Mouse (Mus musculus) heart, adult 2 months (tissue): Measurements from ENCODE around the gene Ppp4r3a. TPM values are rescaled to one million over a fixed set of nuclear protein-coding genes. Genes with fewer than 3 reads are reported as not detected.

Source experiments
- DNase-seq, 2 experiments: peaks; one replicate each; pipeline ENCODE4 v3.0.0; 2021
- H3K27ac ChIP-seq: fragments of 200-600 bp; 2 replicates; pipeline ENCODE4 v1.8.1; 2022
- H3K27me3 ChIP-seq: fragments of 200-500 bp; 2 replicates; pipeline ENCODE4 v1.6.1; 2012; ENCODE audit warnings: mild to moderate bottlenecking, low read length, inconsistent platforms, mixed read lengths; ENCODE audit not compliant: control insufficient read depth, insufficient read depth
- H3K36me3 ChIP-seq: fragments of 200-500 bp; 2 replicates; pipeline ENCODE4 v1.6.1; 2012; ENCODE audit warnings: low read length, inconsistent platforms; ENCODE audit not compliant: control insufficient read depth, insufficient read depth
- H3K4me1 ChIP-seq: fragments of 200-500 bp; 2 replicates; pipeline ENCODE4 v1.6.1; 2011; ENCODE audit warnings: low read length; ENCODE audit not compliant: control insufficient read depth, insufficient read depth
- H3K4me3 ChIP-seq: fragments of 200-600 bp; 2 replicates; pipeline ENCODE4 v1.8.1; 2022
- H3K79me2 ChIP-seq: fragments of 200-500 bp; replicated peaks from 2 replicates; pipeline ENCODE4 v1.6.1; 2012; ENCODE audit warnings: mild to moderate bottlenecking, inconsistent platforms, low read length, moderate library complexity, mixed read lengths; ENCODE audit not compliant: control insufficient read depth, insufficient read depth
- H3K9ac ChIP-seq: fragments of 200-500 bp; 2 replicates; pipeline ENCODE4 v1.6.1; 2012; ENCODE audit warnings: low read depth, mild to moderate bottlenecking, control low read depth, inconsistent platforms, low read length, mixed read lengths
- CTCF ChIP-seq: fragments of 200-600 bp; IDR thresholded peaks from 2 replicates; pipeline ENCODE4 v1.8.1; 2022; ENCODE audit warnings: antibody characterized with exemption, mild to moderate bottlenecking, moderate library complexity
- EP300 ChIP-seq: fragments of 200-500 bp; IDR thresholded peaks from 2 replicates; pipeline ENCODE4 v1.6.1; 2011; ENCODE audit warnings: low read depth, low read length, control low read depth; ENCODE audit not compliant: insufficient read depth
- POLR2A ChIP-seq: fragments of 200-500 bp; IDR thresholded peaks from 2 replicates; pipeline ENCODE4 v1.6.1; 2011; ENCODE audit warnings: mild to moderate bottlenecking, low read depth, low read length, control low read depth; ENCODE audit not compliant: insufficient read depth
- WGBS: fragments of 180-500 bp; shearing (Covaris S2); methylation state at CpG from one replicate; pipeline ENCODE4 v1.1.7; 2018; 5-methylcytosine and 5-hydroxymethylcytosine counted together
- intact Hi-C: fragments of 180-260 bp; cut with DNase I; formaldehyde crosslinking; loops from one replicate; pipeline ENCODE4 v1.15.1; 2025
- microRNA-seq, 2 experiments: library from miRNA; unstranded; fragments of <30 nt; microRNA quantifications; one replicate each; pipeline ENCODE4 v1.2.0; 2021
- polyA plus RNA-seq: library from polyadenylated mRNA; depleted of rRNA; stranded (reverse); fragments of >200 nt; gene quantifications from 2 replicates; pipeline ENCODE4 v1.2.3, GENCODE M21; 2012; rRNA removed
- total RNA-seq, 2 experiments: library from RNA; stranded (reverse); gene quantifications; 2 replicates each; pipeline ENCODE4 v1.2.3; 2021

Gene Ppp4r3a
- total and polyA plus RNA-seq, 3 experiments: 6.7 to 23.7 (median 22.7) TPM

DNA sequence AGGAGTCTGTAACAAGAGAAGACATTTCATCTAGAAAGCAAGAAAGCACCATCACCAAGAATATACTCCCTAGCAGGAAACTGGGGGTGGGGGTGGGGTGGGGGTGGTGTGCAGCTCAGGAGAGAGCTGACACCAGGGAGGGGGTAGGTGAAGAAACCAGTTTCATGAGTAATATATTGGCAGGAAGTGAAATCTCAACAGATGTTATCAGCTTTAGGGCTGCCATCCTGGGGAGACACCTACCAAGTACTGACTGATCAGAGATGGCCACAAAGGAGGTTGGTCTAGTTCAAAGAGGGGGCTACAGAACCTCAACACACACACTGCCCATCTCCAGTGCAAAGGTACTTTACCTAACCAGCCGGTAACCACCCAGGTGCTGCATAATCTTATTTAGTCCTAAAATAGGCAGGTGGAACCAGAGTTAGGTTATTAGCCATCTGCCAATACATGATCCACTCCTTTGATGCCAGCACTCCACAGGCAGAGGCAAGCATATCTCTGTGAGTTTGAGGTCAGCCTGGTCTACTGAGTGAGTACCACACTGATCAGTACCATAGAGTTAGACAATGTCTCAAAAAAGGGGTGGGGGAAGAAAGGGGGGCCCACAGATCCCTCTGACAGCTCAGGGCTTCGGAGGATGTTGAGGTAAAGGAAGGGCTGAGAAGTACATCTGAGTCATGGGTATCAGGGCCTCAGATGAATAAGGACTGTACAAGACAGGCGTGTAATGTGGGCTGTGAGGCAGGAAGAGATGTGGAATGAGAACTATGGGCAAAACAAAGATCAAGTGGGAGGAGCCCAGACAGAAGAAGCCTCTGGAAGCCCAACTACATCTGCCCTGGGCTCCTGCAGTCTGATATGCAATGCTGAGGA, 89.1 kb downstream of the Ppp4r3a start:
- Histone ChIP-seq H3K9ac (no peak overlapping the region), H3K27ac (no peak overlapping the region), H3K79me2 (no peaks in the 10 kb centered on the region), H3K27me3 (no peaks in the 10 kb centered on the region), H3K36me3 (no peaks in the 10 kb centered on the region), H3K4me1 (peaks cover 17% of the 10 kb centered on the region), H3K4me3 (no peak overlapping the region)
- 75% methylated on average over 3 of the region's 3 CpGs for WGBS
- intact Hi-C loops: loop anchor here (5.0 kb wide), 1 partner anchor 33 kb away; the partner anchor contains the start of gene Ccdc88c
- no peak for DNase-seq
- TF ChIP-seq POLR2A: no peak
- TF ChIP-seq CTCF: no peak
- TF ChIP-seq EP300: no peak

- TF ChIP-seq CTCF (no peak), POLR2A (no peak), EP300 (no peak)
- H3K27me3 ChIP-seq: no peaks in the 10 kb centered on the region
- no peak overlapping the region for H3K4me3 ChIP-seq
- no peak overlapping the region for H3K9ac ChIP-seq
- no peaks in the 10 kb centered on the region for H3K79me2 ChIP-seq
- WGBS: 66% methylated on average over 3 of the region's 3 CpGs
- no peak overlapping the region for H3K27ac ChIP-seq
- DNase-seq: no peak
- intact Hi-C loops: loop anchor here (2.0 to 5.0 kb wide), 2 partner anchors 14 to 34 kb away; partner anchors contain the start of gene Ccdc88c
- H3K36me3 ChIP-seq: no peaks in the 10 kb centered on the region
- H3K4me1 ChIP-seq: peaks cover 10% of the 10 kb centered on the region
Observed at GRCm38 (mm10) chr12:100993146-100993545, 90.4 kb downstream of the Ppp4r3a start.

DNA sequence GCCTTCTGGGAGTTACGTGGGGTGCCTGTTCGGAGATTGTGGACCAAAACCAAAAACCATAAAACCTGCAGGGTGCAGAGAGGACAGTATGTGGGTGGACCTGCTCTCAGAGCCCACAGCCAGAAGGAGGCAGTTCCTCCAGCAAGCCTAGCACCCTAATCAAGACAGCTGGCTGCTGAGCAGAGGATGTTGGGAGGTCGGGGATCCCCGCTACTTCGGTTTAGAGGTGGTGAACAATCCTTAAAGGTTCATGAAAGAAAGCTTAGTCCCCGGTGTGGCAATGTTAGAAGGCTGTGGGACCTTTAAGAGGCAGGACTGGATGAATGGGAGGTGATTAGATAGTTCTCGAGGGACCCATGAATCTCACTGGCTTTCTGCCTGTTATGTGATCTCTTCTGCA, 91.0 kb downstream of the Ppp4r3a start:
- no peak overlapping the region for H3K27ac ChIP-seq
- no peak overlapping the region for H3K9ac ChIP-seq
- H3K4me3 ChIP-seq: no peak overlapping the region
- no peaks in the 10 kb centered on the region for H3K27me3 ChIP-seq
- H3K36me3 ChIP-seq: no peaks in the 10 kb centered on the region
- TF ChIP-seq POLR2A: no peak
- no peak for TF ChIP-seq EP300
- TF ChIP-seq CTCF: no peak
- peaks cover 8% of the 10 kb centered on the region for H3K4me1 ChIP-seq
- no peak for DNase-seq
- no peaks in the 10 kb centered on the region for H3K79me2 ChIP-seq
- WGBS: 74% methylated on average over 7 of the region's 7 CpGs
- intact Hi-C loops: loop anchor here (2.0 to 5.0 kb wide), 2 partner anchors 14 to 35 kb away; partner anchors contain the start of gene Ccdc88c

GRCm38 (mm10) chr12:100991119-100991518, 92.4 kb downstream of the Ppp4r3a start:
- Histone ChIP-seq H3K4me3 (no peak overlapping the region), H3K27me3 (no peaks in the 10 kb centered on the region), H3K27ac (no peak overlapping the region), H3K4me1 (peaks cover 5% of the 10 kb centered on the region; the same call in 1 of the 2 replicates), H3K79me2 (no peaks in the 10 kb centered on the region), H3K9ac (no peak overlapping the region), H3K36me3 (no peaks in the 10 kb centered on the region)
- DNase-seq: no peak
- TF ChIP-seq POLR2A: no peak
- 78% methylated on average over 3 of the region's 3 CpGs for WGBS
- intact Hi-C loops: loop anchor here (5.0 kb wide), 1 partner anchor 36 kb away; the partner anchor contains the start of gene Ccdc88c

DNA sequence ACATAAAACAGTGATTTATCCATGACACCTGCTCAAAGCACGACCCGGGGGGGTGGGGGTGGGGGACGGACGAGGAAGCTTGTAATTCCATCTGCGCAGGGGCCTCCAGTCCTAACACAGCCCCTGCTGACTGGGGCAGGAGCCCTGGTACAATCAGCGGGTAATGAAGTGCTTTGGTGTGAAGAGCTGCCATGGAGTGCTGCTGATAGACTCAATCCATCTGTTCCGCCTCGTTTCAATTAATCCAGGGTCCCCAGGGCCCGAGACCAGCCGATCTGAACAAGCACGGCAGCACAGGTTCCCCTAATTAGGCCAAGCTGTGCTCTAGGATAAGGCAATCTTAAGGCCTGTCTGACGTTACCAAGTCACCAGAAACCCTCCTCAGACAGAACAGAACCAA, 93.2 kb downstream of the Ppp4r3a start:
- Histone ChIP-seq H3K27me3 (no peaks in the 10 kb centered on the region), H3K9ac (no peak overlapping the region), H3K79me2 (no peaks in the 10 kb centered on the region), H3K4me1 (no peaks in the 10 kb centered on the region), H3K36me3 (no peaks in the 10 kb centered on the region), H3K4me3 (no peak overlapping the region), H3K27ac (no peak overlapping the region)
- intact Hi-C loops: loop anchor here (5.0 kb wide), 1 partner anchor 37 kb away; the partner anchor contains the start of gene Ccdc88c
- no peak for TF ChIP-seq EP300
- no peak for TF ChIP-seq CTCF
- no peak for TF ChIP-seq POLR2A
- WGBS: 67% methylated on average over 12 of the region's 12 CpGs
- no peak for DNase-seq

- 86% methylated on average over 4 of the region's 4 CpGs for WGBS
- no peaks in the 10 kb centered on the region for H3K27me3 ChIP-seq
- no peaks in the 10 kb centered on the region for H3K36me3 ChIP-seq
- no peak for DNase-seq
- no peak overlapping the region for H3K4me3 ChIP-seq
- H3K27ac ChIP-seq: no peak overlapping the region
- H3K4me1 ChIP-seq: no peaks in the 10 kb centered on the region
- intact Hi-C loops: loop anchor here (5.0 kb wide), 1 partner anchor 37 kb away; the partner anchor contains the start of gene Ccdc88c
- H3K9ac ChIP-seq: no peak overlapping the region
- no peaks in the 10 kb centered on the region for H3K79me2 ChIP-seq
- TF ChIP-seq EP300 (no peak), POLR2A (no peak), CTCF (no peak)
Observed at GRCm38 (mm10) chr12:100989780-100990288, 93.7 kb downstream of the Ppp4r3a start.

Small RNAs within 50 kb of the gene (microRNA-seq; reads per million reads assigned to microRNA genes)
- gene Mir1190: 0 reads per million in 2 experiments

Other genes with a start within 250 kb of the Ppp4r3a start
- under 1 TPM; 0.14 to 0.16 TPM for gene Gpr68, start 175.5 kb downstream of the Ppp4r3a start, total RNA-seq
- gene Gpr68, start 175.5 kb downstream of the Ppp4r3a start, polyA plus RNA-seq: 0.56 and 0.80 TPM in 2 replicates
- 1 to 10 TPM; 3.6 to 5.2 TPM for gene Ccdc88c, start 54.6 kb downstream of the Ppp4r3a start, total RNA-seq
- 4.1 and 5.4 TPM in 2 replicates for gene Ccdc88c, start 54.6 kb downstream of the Ppp4r3a start, polyA plus RNA-seq